In genomic region chr5:100501267-100501666, GRCm38 (mm10) we compare ENCODE assay signal across 7 mouse cellular contexts. TPM values are rescaled to one million over a fixed set of nuclear protein-coding genes. Genes with fewer than 3 reads are reported as not detected.
DNase-seq lines count a peak whose midpoint lies in the region; ATAC-seq lines count a peak whose summit lies in the region.

No protein-coding gene starts in this region.

- H3K36me3 ChIP-seq in megakaryocyte, embryonic 14.5 days (replicated peaks; ENCODE audit: low read length), result no peaks in the 10 kb centered on the region
- no peaks in the 10 kb centered on the region for H3K36me3 ChIP-seq in forebrain, embryonic 11.5 days (ENCODE audit: control insufficient read depth, insufficient read depth, low read length)
- no peaks in the 10 kb centered on the region for H3K36me3 ChIP-seq in liver, embryonic 12.5 days
- H3K36me3 ChIP-seq in stomach, embryonic 15.5 days, result no peaks in the 10 kb centered on the region

- no peak overlapping the region for H3K9ac ChIP-seq in forebrain, embryonic 11.5 days (ENCODE audit: low read length)
- peak overlapping the region; percentile 67; the same call in 1 of the 2 replicates for H3K9ac ChIP-seq in liver, embryonic 12.5 days
- H3K9ac ChIP-seq in stomach, embryonic 15.5 days, result no peak overlapping the region

- peaks cover 48% of the 10 kb centered on the region for H3K4me1 ChIP-seq in megakaryocyte, embryonic 14.5 days
- H3K4me1 ChIP-seq in forebrain, embryonic 11.5 days (replicated peaks; ENCODE audit: control insufficient read depth, insufficient read depth, low read length), result no peaks in the 10 kb centered on the region; the same call in 1 of the 2 replicates
- peaks cover 39% of the 10 kb centered on the region for H3K4me1 ChIP-seq in liver, embryonic 12.5 days
- H3K4me1 ChIP-seq in stomach, embryonic 15.5 days, result peaks cover 8% of the 10 kb centered on the region; the same call in 1 of the 2 replicates

- intact Hi-C loops in left cerebral cortex, postnatal 36 days (cut with DNase I), result no loop called here

- H3K9me3 ChIP-seq in megakaryocyte, embryonic 14.5 days, result no peaks in the 10 kb centered on the region
- no peaks in the 10 kb centered on the region for H3K9me3 ChIP-seq in forebrain, embryonic 11.5 days (ENCODE audit: control insufficient read depth, low read length)
- H3K9me3 ChIP-seq in liver, embryonic 12.5 days (replicated peaks), result no peaks in the 10 kb centered on the region
- H3K9me3 ChIP-seq in stomach, embryonic 15.5 days, result no peaks in the 10 kb centered on the region

- peak overlapping the region; percentile 97 for H3K4me3 ChIP-seq in megakaryocyte, embryonic 14.5 days (replicated peaks)
- H3K4me3 ChIP-seq in forebrain, embryonic 11.5 days (ENCODE audit: low read depth, low read length), result no peak overlapping the region; the same call in 1 of the 2 replicates
- H3K4me3 ChIP-seq in liver, embryonic 12.5 days, result 0 out of 2 replicates have a peak overlapping the region, but pooled peaks have one; percentile 86
- peak overlapping the region; percentile 85; the same call in 1 of the 2 replicates for H3K4me3 ChIP-seq in stomach, embryonic 15.5 days (replicated peaks)

- no peaks in the 10 kb centered on the region for H3K27me3 ChIP-seq in megakaryocyte, embryonic 14.5 days (replicated peaks)
- H3K27me3 ChIP-seq in forebrain, embryonic 11.5 days (ENCODE audit: control insufficient read depth, insufficient read depth, low read length), result no peaks in the 10 kb centered on the region
- H3K27me3 ChIP-seq in liver, embryonic 12.5 days (replicated peaks), result no peaks in the 10 kb centered on the region
- H3K27me3 ChIP-seq in stomach, embryonic 15.5 days (replicated peaks), result no peaks in the 10 kb centered on the region

- no peak for DNase-seq in forebrain, embryonic 11.5 days (ENCODE audit: low spot score)
- DNase-seq in left cerebral cortex, postnatal 36 days (ENCODE audit: low spot score in 2 of 2), result no peak
- no peak for DNase-seq in cerebellum, adult 9-10 months

- no peak for ATAC-seq in megakaryocyte, adult 5-6 weeks (ENCODE audit: poor library complexity, severe bottlenecking)
- no peak for ATAC-seq in forebrain, embryonic 11.5 days (replicated peaks; ENCODE audit: low FRiP score)
- ATAC-seq in liver, embryonic 12.5 days, result no peak
- no peak for ATAC-seq in stomach, embryonic 15.5 days (ENCODE audit: insufficient read depth, low FRiP score, low read depth)

- 87% methylated on average over 4 of the region's 4 CpGs for WGBS in forebrain, embryonic 11.5 days
- WGBS in liver, embryonic 12.5 days (ENCODE audit: insufficient replicate concordance), result 47% methylated on average over 4 of the region's 4 CpGs
- WGBS in stomach, embryonic 15.5 days, result 73% methylated on average over 4 of the region's 4 CpGs

- H3K27ac ChIP-seq in forebrain, embryonic 11.5 days (ENCODE audit: low read depth, low read length), result no peak overlapping the region
- peak overlapping the region; percentile 68; the same call in 1 of the 2 replicates for H3K27ac ChIP-seq in liver, embryonic 12.5 days
- peak overlapping the region; percentile 61; the same call in 1 of the 2 replicates for H3K27ac ChIP-seq in stomach, embryonic 15.5 days

- H3K4me2 ChIP-seq in forebrain, embryonic 11.5 days (ENCODE audit: low read depth, low read length, severe bottlenecking), result peak overlapping the region; percentile 52; the same call in 1 of the 2 replicates
- peak overlapping the region; percentile 82 for H3K4me2 ChIP-seq in liver, embryonic 12.5 days
- peak overlapping the region; percentile 63; the same call in 1 of the 2 replicates for H3K4me2 ChIP-seq in stomach, embryonic 15.5 days

RNA-seq across cellular contexts. Expression of gene Lin54, which starts 0.8 kb away (rescaled TPM):
- 0.39 TPM in 1 of 2 replicates, not detected in the other for polyA plus RNA-seq in megakaryocyte, embryonic 14.5 days (2012; ENCODE audit: insufficient read depth, low replicate concordance)
- total RNA-seq in megakaryocyte, adult 5-6 weeks (2015), result 36.7 and 39.9 TPM in 2 replicates
- 42.2 and 45.1 TPM in 2 replicates for total RNA-seq in megakaryocyte, adult 5-6 weeks (2017)
- 18.5 and 22.0 TPM in 2 replicates for polyA plus RNA-seq in forebrain, embryonic 11.5 days (2014; fragmentation: Nextera tagmentation; extraction: Ambion mirVana)
- polyA plus RNA-seq in liver, embryonic 12.5 days (2016; fragmentation: Nextera tagmentation; extraction: Ambion mirVana), result 15.0 and 16.5 TPM in 2 replicates
- polyA plus RNA-seq in stomach, embryonic 15.5 days (2015; fragmentation: Nextera tagmentation; extraction: Ambion mirVana), result 11.8 and 12.9 TPM in 2 replicates
- total RNA-seq in left cerebral cortex, postnatal 36 days (2021), result 10 to 100 TPM; 21.8 to 22.0 TPM

RNA-seq across cellular contexts. Expression of gene Cops4, which starts 16.8 kb away (rescaled TPM):
- polyA plus RNA-seq in megakaryocyte, embryonic 14.5 days (2012; ENCODE audit: insufficient read depth, low replicate concordance), result 2.9 and 14.4 TPM in 2 replicates
- total RNA-seq in megakaryocyte, adult 5-6 weeks (2015), result 45.6 and 56.6 TPM in 2 replicates
- 81.4 and 81.5 TPM in 2 replicates for total RNA-seq in megakaryocyte, adult 5-6 weeks (2017)
- 227 and 231 TPM in 2 replicates for polyA plus RNA-seq in forebrain, embryonic 11.5 days (2014; fragmentation: Nextera tagmentation; extraction: Ambion mirVana)
- 108 and 114 TPM in 2 replicates for polyA plus RNA-seq in liver, embryonic 12.5 days (2016; fragmentation: Nextera tagmentation; extraction: Ambion mirVana)
- polyA plus RNA-seq in stomach, embryonic 15.5 days (2015; fragmentation: Nextera tagmentation; extraction: Ambion mirVana), result 159 and 169 TPM in 2 replicates
- total RNA-seq in left cerebral cortex, postnatal 36 days (2021), result 10 to 100 TPM; 79.4 to 83.8 TPM
